Mouse (Mus musculus): ENCODE results near the gene Elmo1.

The Elmo1 gene

DNA sequence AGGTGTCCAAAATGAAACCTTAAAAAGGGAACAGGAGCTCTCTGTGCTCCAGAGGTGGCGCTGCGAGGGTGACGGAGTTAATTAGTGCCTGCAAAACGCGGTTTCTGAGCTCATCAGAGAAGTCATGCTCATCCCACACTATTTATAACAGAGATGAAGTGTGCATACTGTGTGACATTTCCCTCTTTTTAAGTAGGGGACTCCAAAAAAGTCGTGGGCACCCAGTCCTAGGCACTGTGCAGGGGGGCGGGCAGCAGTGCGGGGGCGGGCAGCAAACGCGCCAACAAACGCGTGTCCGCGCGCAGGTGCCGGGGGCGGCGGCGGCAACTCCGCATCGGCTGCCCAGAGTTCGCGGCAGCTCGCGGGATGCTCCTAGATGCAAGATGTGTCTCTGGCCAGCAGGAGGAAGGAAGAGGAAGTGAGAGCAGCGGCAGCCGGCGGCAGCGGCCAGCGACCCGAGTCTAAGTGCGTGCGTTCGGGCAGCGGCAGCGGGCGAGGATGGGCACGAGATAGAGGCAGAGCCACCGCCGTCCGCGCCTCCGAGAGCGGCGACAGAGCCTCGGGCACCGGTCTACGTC, at the start of gene Elmo1:
Elmo1 (plus strand) TSS at position 464 of the 578 bp plus-strand sequence.
- peak; percentile 55 for DNase-seq (ENCODE audit: low spot score)

DNA sequence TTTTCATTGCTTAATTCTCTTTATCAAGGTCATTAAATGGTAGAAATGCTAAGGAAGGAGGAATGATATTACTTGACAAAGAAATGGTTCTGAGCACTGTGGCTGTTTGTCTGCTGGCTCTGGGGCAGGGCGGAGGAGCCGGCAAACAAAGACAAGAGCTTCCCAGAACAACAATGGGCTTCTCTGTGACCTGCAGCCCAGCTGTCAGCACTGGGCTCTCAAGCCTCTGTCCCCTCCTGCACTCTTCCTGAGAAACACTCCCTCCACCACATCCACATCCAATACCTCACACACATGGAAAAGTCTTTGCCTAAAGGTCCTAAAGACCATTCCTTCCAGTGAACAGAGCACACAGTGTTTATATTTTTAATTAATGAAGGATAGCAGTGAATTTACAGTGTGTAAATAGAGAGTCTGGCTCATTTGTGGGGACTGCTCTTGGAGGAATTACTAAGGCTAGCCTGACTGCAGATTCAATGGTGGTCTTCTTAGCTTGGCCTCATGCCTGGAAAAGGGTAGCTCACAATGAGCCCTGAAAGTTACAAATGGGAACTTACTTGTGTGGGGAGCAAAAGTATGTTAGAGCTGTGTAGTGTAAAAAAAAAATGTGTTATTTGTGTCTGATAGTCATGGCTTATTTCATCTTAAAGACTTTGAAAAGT, 49.1 kb upstream of the Elmo1 start:
- DNase-seq (ENCODE audit: low spot score) = no peak

DNA sequence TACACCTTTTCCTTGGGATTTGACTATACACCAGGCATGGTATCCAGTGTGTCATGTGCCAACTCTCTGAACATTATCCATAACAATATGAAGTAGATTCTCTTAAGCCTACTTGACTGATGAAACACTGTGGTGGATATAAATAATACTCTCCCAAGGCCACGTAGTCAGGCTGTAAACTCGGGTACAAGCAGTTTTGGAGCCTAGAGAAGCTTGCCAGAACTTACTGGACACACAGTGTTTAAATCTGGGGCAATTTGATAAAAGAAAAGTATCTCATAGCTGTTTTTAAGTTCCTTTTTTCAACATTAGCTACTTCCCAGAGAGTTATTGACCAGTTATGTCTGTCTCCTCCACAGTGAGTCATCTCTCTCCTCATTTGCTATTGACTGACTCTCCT, 47.5 kb upstream of the Elmo1 start:
- no peak for DNase-seq (ENCODE audit: low spot score)

GRCm38 (mm10) chr13:20045350-20045749, 45.0 kb upstream of the Elmo1 start:
- DNase-seq (ENCODE audit: low spot score) = no peak

GRCm38 (mm10) chr13:20045836-20046235, 44.6 kb upstream of the Elmo1 start:
- DNase-seq (ENCODE audit: low spot score) = peak; percentile 51

DNA sequence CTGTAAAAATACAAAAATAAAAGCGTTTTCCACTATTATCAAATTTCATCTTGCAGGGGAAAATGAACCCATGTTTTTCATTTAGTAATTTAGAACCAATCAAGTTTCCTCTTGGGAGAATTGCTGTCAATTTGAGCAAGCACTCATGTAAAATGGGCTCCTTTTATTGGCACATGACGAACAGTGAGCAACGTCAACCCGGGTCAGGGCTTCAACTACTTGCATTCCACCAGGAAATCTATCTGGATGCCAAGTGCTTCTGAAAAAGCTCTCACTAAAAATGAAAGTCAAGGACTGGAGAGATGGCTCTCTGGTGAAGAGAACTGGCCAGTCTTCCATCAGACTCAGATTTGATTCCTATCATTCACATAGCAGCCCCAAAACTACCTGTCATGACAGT, 44.0 kb upstream of the Elmo1 start:
- DNase-seq (ENCODE audit: low spot score) = peak; percentile 38

DNA sequence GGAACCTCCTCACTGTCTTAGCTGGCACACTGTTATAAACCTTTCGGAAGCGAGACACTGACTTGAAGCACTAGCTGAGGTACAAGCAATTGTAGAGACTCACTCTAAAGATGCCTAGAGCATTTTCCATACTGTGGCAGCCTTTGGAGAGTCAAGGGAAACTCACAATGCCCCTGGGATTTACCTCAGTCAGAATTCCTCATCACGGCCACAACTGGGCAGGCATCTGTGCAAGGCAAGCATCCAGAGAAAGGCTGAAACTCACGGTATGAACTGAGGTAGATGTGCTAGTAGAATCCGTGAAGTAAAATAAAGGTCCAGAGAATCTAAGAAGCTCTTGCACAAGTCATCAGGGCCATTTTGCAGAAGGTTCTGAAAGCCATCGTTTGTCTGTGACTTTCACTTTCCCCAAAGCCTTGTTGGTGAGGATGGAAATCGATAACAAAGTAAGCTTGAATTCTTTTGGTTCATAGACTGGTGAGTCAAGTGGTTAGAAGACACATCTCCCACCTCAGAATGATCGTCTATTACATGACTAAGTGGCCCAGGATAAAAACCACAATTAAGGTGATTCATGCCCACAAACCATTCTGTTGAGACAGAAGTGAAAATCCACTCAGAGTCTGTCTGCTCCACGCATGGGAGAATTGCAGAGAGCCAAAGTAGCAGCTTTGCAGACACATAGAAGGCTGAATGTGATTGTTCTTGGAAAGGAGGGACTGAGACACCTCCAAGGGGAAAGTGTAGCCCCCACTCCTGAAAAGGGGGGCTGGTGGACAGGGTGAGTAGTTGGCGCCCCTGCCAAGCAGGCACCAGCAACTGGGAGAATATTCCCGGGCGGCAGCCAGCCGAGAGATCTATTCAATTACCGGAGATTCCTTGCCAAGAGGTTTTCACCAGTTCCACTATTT, 42.2 kb upstream of the Elmo1 start:
- DNase-seq (ENCODE audit: low spot score) = no peak

- DNase-seq (ENCODE audit: low spot score) = no peak
These were observed 41.6 kb upstream of the Elmo1 start for GRCm38 (mm10) chr13:20048837-20049160.

GRCm38 (mm10) chr13:20049654-20050053, 40.7 kb upstream of the Elmo1 start:
- no peak for DNase-seq (ENCODE audit: low spot score)

DNA sequence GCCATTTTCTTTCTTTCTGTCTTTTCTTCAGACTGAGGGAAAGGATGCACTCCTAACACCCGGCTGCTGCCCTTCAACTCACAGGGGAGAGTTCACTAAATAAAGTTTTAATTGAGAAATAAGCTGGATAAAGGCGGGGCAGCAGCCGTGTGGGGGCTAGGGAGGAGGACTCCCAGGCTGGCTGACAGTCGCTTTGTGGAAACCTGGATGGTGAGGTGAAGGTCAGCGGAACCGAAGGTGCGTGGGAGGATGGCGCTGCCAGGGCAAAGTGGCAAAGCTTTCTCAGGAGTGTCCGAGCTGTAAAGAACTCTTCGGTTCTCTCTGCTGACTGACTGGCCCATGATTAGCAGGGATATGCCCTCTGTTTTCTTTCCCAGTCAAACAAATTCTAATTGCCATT, 40.2 kb upstream of the Elmo1 start:
- no peak for DNase-seq (ENCODE audit: low spot score)

DNA sequence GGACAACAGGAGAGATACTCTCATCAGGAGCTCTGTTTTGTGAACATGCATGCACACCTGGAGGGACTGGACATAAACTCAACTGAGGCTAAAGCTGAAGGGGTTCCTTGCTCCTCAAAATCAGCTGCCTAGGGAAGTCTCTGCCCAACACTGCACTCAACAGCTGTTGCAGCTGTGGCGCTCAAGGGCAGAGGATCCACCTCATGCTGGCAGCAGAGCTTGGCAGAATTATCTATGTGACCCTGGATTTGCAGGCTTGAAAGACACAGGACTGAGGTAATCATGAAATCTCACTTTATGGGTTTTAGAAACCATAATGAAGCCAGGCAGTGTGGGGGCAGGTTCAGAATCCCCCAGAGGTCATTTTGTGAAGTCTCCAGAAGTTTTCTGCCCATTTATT, 32.5 kb upstream of the Elmo1 start:
- DNase-seq (ENCODE audit: low spot score) = no peak

- no peak for DNase-seq (ENCODE audit: low spot score)
These were observed 29.4 kb upstream of the Elmo1 start for GRCm38 (mm10) chr13:20061031-20061430.

DNA sequence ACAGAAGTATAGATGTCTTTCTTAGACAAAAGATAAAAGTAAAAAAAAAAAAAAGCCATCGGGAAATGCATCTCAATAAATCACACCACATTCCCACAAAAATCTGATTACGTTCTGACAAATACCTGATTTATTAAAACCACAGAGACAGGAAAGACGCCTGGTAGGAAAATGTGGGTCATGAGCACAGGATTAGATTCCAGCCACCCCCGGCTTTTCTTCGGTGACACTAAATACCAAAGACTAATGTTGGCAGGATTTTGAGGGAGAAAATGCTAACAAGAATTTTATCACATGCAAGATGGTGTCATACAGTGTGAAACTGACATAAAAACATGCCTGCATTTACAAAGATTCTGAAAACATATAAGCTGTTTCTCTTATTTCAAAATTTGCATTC, 27.1 kb upstream of the Elmo1 start:
- DNase-seq (ENCODE audit: low spot score) = peak; percentile 16

- no peak for DNase-seq (ENCODE audit: low spot score)
These were observed 18.4 kb upstream of the Elmo1 start for GRCm38 (mm10) chr13:20072043-20072442.

GRCm38 (mm10) chr13:20072994-20073393, 17.4 kb upstream of the Elmo1 start:
- DNase-seq (ENCODE audit: low spot score) = no peak

DNA sequence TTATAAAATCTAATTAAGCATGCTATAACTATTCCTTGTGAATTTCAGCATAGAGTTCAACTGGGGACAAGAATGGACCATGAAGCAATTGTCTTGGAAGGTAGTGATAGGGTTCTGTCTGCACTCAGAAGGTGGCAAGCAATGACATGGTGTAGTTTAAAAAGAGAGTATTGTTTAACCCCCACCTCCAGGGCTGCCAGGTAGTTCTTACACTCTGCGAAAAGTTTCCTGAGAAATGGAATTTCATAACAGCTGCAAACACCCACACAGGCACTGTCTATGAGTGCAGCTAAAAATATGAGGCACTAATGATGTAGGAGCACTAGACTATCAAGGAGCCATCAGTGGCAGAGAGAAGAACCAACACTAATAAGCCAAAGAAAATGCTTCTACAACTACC, 13.9 kb upstream of the Elmo1 start:
- no peak for DNase-seq (ENCODE audit: low spot score)

- DNase-seq (ENCODE audit: low spot score) = no peak
These were observed 13.2 kb upstream of the Elmo1 start for GRCm38 (mm10) chr13:20077237-20077636.

- DNase-seq (ENCODE audit: low spot score) = no peak
These were observed 561 bp downstream of the Elmo1 start for GRCm38 (mm10) chr13:20090711-20091603.

- peak; percentile 19 for DNase-seq (ENCODE audit: low spot score)
These were observed 1.2 kb downstream of the Elmo1 start for GRCm38 (mm10) chr13:20091604-20091926.

DNA sequence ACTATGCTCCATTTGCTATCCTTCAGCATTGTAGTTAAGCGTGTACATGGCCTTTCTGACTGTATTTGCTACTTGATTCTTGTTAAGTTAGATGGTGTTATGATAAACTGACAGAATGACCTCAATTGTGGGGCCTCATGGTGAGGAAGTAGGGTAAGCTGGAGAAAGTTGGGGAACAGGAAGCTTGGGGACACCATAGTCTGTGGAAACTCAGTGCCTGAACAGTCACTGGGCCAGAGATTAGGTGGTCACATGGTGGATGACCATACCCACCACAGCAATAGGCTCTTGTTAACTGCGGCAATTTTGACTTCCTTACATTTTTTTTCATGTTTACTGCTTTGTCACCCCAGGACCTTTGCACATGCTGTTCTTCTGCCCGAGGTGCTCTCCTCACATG, 1.9 kb downstream of the Elmo1 start:
- no peak for DNase-seq (ENCODE audit: low spot score)

DNA sequence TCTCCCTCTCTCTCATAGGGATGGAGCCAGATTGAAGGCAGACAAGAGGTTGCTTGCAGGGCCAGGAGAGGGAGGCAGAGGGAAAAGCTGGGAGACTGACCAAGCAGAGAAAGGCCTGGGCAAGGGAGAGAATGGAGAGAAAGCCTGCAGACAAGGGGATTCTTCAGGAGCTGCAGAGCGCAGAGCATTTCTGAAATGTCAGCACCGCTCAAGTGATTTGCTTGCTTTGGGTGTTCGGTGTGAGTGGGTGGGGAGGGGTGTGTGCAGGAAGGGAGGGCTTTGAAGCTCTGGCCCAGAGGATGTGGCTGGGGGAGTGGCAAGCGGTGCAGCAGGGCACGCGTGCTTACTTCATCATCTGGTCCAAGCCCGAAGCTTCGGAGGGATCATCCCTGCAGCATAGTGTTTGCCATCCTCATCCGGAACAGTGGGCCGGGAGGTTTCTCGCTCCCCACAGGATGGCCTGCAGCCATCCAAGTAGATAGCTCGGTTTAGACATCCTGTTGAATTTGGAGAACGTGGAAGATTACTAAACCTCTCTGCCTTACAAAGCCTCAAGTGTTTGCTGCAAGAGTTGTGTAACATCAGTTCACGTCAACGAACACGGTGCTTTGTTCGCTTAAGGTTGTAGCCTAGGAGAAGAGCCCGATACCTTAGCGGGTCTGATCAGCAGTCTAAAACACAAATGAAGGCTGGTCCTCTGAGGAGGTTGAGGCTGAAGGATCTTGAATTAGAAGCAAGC, 3.1 kb downstream of the Elmo1 start:
- peak; percentile 14 for DNase-seq (ENCODE audit: low spot score)
